Mouse (Mus musculus): ENCODE data around the gene Ntrk3. TPM values are rescaled to one million over a fixed set of nuclear protein-coding genes. Genes with fewer than 3 reads are reported as not detected.
A peak's percentile ranks its signal among the peaks of the same experiment; 100 is the strongest.

Ntrk3 gene
- polyA plus RNA-seq, 1 experiment from 2014 or later = 18.3 TPM

- H3K9me3 ChIP-seq = no peaks in the 10 kb centered on the region
- ATAC-seq = peak; percentile 75
- no peak overlapping the region for H3K9ac ChIP-seq (replicated peaks)
- H3K4me2 ChIP-seq (replicated peaks) = no peak overlapping the region
- H3K27me3 ChIP-seq = no peaks in the 10 kb centered on the region
- H3K4me1 ChIP-seq (replicated peaks) = peaks cover 10% of the 10 kb centered on the region; the same call in 1 of the 2 replicates
- WGBS = 57% methylated on average over 8 of the region's 8 CpGs
- H3K4me3 ChIP-seq (replicated peaks) = no peak overlapping the region
- H3K36me3 ChIP-seq = no peaks in the 10 kb centered on the region
- 0 out of 2 replicates have a peak overlapping the region, but pooled peaks have one; percentile 12 for H3K27ac ChIP-seq
Observed at GRCm38 (mm10) chr7:78361341-78362309, 376.2 kb downstream of the Ntrk3 start.

- H3K27me3 ChIP-seq = no peaks in the 10 kb centered on the region
- no peak for ATAC-seq
- H3K9me3 ChIP-seq = no peaks in the 10 kb centered on the region
- H3K27ac ChIP-seq = no peak overlapping the region
- H3K4me3 ChIP-seq (replicated peaks) = no peak overlapping the region
- 76% methylated on average over 5 of the region's 5 CpGs for WGBS
- no peaks in the 10 kb centered on the region for H3K4me1 ChIP-seq (replicated peaks)
- H3K9ac ChIP-seq (replicated peaks) = no peak overlapping the region
- no peaks in the 10 kb centered on the region for H3K36me3 ChIP-seq
- H3K4me2 ChIP-seq (replicated peaks) = no peak overlapping the region
Observed at GRCm38 (mm10) chr7:78347464-78347863, 390.3 kb downstream of the Ntrk3 start.

- Histone ChIP-seq H3K27ac (no peak overlapping the region), H3K36me3 (no peaks in the 10 kb centered on the region)
Observed at GRCm38 (mm10) chr7:78333422-78333821, 404.4 kb downstream of the Ntrk3 start.

GRCm38 (mm10) chr7:78328301-78328700 lies 409.5 kb downstream of the Ntrk3 start:
- no peak for ATAC-seq
- Histone ChIP-seq H3K36me3 (no peaks in the 10 kb centered on the region), H3K27me3 (no peaks in the 10 kb centered on the region), H3K9ac (replicated peaks) (no peak overlapping the region), H3K4me3 (replicated peaks) (no peak overlapping the region), H3K9me3 (no peaks in the 10 kb centered on the region), H3K4me2 (replicated peaks) (no peak overlapping the region), H3K27ac (no peak overlapping the region), H3K4me1 (replicated peaks) (no peaks in the 10 kb centered on the region)
- 92% methylated on average over 2 of the region's 2 CpGs for WGBS

More at GRCm38 (mm10) chr7:78333422-78333821, 404.4 kb downstream of the Ntrk3 start:
- H3K4me1 ChIP-seq (replicated peaks) = no peaks in the 10 kb centered on the region
- H3K4me3 ChIP-seq (replicated peaks) = no peak overlapping the region
- no peaks in the 10 kb centered on the region for H3K27me3 ChIP-seq
- no peak for ATAC-seq
- no peak overlapping the region for H3K9ac ChIP-seq (replicated peaks)
- H3K4me2 ChIP-seq (replicated peaks) = no peak overlapping the region
- H3K9me3 ChIP-seq = no peaks in the 10 kb centered on the region

GRCm38 (mm10) chr7:78326185-78326584 lies 411.6 kb downstream of the Ntrk3 start:
- WGBS = 71% methylated on average over 3 of the region's 3 CpGs
- ATAC-seq = no peak
- H3K9ac ChIP-seq (replicated peaks) = no peak overlapping the region

GRCm38 (mm10) chr7:78318640-78319039 lies 419.2 kb downstream of the Ntrk3 start:
- no peaks in the 10 kb centered on the region for H3K9me3 ChIP-seq
- no peak for ATAC-seq

More at GRCm38 (mm10) chr7:78326185-78326584, 411.6 kb downstream of the Ntrk3 start:
- Histone ChIP-seq H3K4me2 (replicated peaks) (no peak overlapping the region), H3K4me3 (replicated peaks) (no peak overlapping the region), H3K4me1 (replicated peaks) (no peaks in the 10 kb centered on the region), H3K27me3 (no peaks in the 10 kb centered on the region), H3K27ac (no peak overlapping the region), H3K36me3 (no peaks in the 10 kb centered on the region), H3K9me3 (no peaks in the 10 kb centered on the region)

GRCm38 (mm10) chr7:78305770-78306169 lies 432.0 kb downstream of the Ntrk3 start:
- no peaks in the 10 kb centered on the region for H3K4me1 ChIP-seq (replicated peaks)
- WGBS = 94% methylated on average over 1 of the region's 1 CpGs
- peaks cover 12% of the 10 kb centered on the region; the same call in 1 of the 2 replicates for H3K36me3 ChIP-seq
- H3K4me2 ChIP-seq (replicated peaks) = no peak overlapping the region
- no peaks in the 10 kb centered on the region for H3K27me3 ChIP-seq
- H3K9me3 ChIP-seq = peaks cover 18% of the 10 kb centered on the region
- H3K27ac ChIP-seq = no peak overlapping the region
- ATAC-seq = no peak
- no peak overlapping the region for H3K9ac ChIP-seq (replicated peaks)
- no peak overlapping the region for H3K4me3 ChIP-seq (replicated peaks)

More at GRCm38 (mm10) chr7:78318640-78319039, 419.2 kb downstream of the Ntrk3 start:
- H3K9ac ChIP-seq (replicated peaks) = no peak overlapping the region
- 93% methylated on average over 4 of the region's 4 CpGs for WGBS
- H3K27ac ChIP-seq = no peak overlapping the region
- no peaks in the 10 kb centered on the region for H3K4me1 ChIP-seq (replicated peaks)
- no peaks in the 10 kb centered on the region for H3K36me3 ChIP-seq
- H3K4me2 ChIP-seq (replicated peaks) = no peak overlapping the region
- H3K4me3 ChIP-seq (replicated peaks) = no peak overlapping the region
- no peaks in the 10 kb centered on the region for H3K27me3 ChIP-seq

GRCm38 (mm10) chr7:78305029-78305428 lies 432.8 kb downstream of the Ntrk3 start:
- ATAC-seq = no peak
- WGBS = 88% methylated on average over 1 of the region's 1 CpGs
- no peaks in the 10 kb centered on the region for H3K4me1 ChIP-seq (replicated peaks)
- peaks cover 8% of the 10 kb centered on the region; the same call in 1 of the 2 replicates for H3K36me3 ChIP-seq
- no peak overlapping the region for H3K4me3 ChIP-seq (replicated peaks)
- no peak overlapping the region for H3K9ac ChIP-seq (replicated peaks)
- H3K9me3 ChIP-seq = peaks cover 12% of the 10 kb centered on the region
- H3K27me3 ChIP-seq = no peaks in the 10 kb centered on the region
- H3K27ac ChIP-seq = no peak overlapping the region
- no peak overlapping the region for H3K4me2 ChIP-seq (replicated peaks)

- 94% methylated on average over 5 of the region's 5 CpGs for WGBS
- H3K9me3 ChIP-seq = no peaks in the 10 kb centered on the region
Observed at GRCm38 (mm10) chr7:78297290-78297689, 440.5 kb downstream of the Ntrk3 start.

GRCm38 (mm10) chr7:78294322-78294721 lies 443.5 kb downstream of the Ntrk3 start:
- no peak overlapping the region for H3K4me3 ChIP-seq (replicated peaks)
- no peak overlapping the region for H3K4me2 ChIP-seq (replicated peaks)
- H3K9me3 ChIP-seq = no peaks in the 10 kb centered on the region
- no peak overlapping the region for H3K9ac ChIP-seq (replicated peaks)
- 85% methylated on average over 3 of the region's 3 CpGs for WGBS
- H3K4me1 ChIP-seq (replicated peaks) = 0 out of 2 replicates have a peak, but pooled peaks cover 3% of the 10 kb centered on the region
- no peak overlapping the region for H3K27ac ChIP-seq
- ATAC-seq = no peak
- no peaks in the 10 kb centered on the region for H3K27me3 ChIP-seq
- H3K36me3 ChIP-seq = no peaks in the 10 kb centered on the region

More at GRCm38 (mm10) chr7:78297290-78297689, 440.5 kb downstream of the Ntrk3 start:
- Histone ChIP-seq H3K36me3 (peaks cover 4% of the 10 kb centered on the region; the same call in 1 of the 2 replicates), H3K9ac (replicated peaks) (no peak overlapping the region), H3K27me3 (no peaks in the 10 kb centered on the region), H3K4me1 (replicated peaks) (no peaks in the 10 kb centered on the region), H3K4me3 (replicated peaks) (no peak overlapping the region), H3K4me2 (replicated peaks) (no peak overlapping the region), H3K27ac (no peak overlapping the region)
- no peak for ATAC-seq

- H3K9me3 ChIP-seq = no peaks in the 10 kb centered on the region
- H3K27ac ChIP-seq = no peak overlapping the region
- H3K4me1 ChIP-seq (replicated peaks) = 0 out of 2 replicates have a peak, but pooled peaks cover 3% of the 10 kb centered on the region
- no peak overlapping the region for H3K4me3 ChIP-seq (replicated peaks)
- no peaks in the 10 kb centered on the region for H3K36me3 ChIP-seq
- no peak for ATAC-seq
- no peak overlapping the region for H3K9ac ChIP-seq (replicated peaks)
- H3K27me3 ChIP-seq = no peaks in the 10 kb centered on the region
- 38% methylated on average over 2 of the region's 2 CpGs for WGBS
- H3K4me2 ChIP-seq (replicated peaks) = no peak overlapping the region
Observed at GRCm38 (mm10) chr7:78290186-78290585, 447.6 kb downstream of the Ntrk3 start.

GRCm38 (mm10) chr7:78286516-78287238 lies 451.1 kb downstream of the Ntrk3 start:
- Histone ChIP-seq H3K27me3 (no peaks in the 10 kb centered on the region), H3K4me1 (replicated peaks) (0 out of 2 replicates have a peak, but pooled peaks cover 3% of the 10 kb centered on the region), H3K27ac (no peak overlapping the region), H3K9ac (replicated peaks) (no peak overlapping the region), H3K36me3 (no peaks in the 10 kb centered on the region), H3K4me2 (replicated peaks) (no peak overlapping the region), H3K9me3 (no peaks in the 10 kb centered on the region), H3K4me3 (replicated peaks) (no peak overlapping the region)
- ATAC-seq = no peak
- 95% methylated on average over 2 of the region's 2 CpGs for WGBS
